Comparison of ENCODE assay signal across 14 mouse cellular contexts in the genomic region with DNA sequence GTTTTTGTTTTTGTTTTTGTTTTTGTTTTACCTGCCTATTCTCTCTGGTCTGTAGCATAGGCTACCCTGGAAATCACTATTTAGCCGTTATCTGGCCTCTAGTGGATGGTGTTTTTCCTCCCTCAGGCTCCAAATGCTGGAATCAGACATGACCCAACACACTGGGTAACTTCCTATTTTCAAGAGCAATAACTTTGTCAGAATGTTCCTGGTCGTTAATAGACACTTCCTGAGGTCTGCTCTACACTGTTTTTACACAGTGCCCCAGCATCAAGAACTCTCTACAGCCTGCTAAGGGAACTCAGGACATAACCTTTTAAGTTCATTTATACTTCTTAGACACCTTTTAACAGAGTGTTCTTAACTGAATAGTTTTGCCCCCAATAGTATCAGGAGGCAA.
DNase-seq lines count a peak whose midpoint lies in the region; ATAC-seq and TF ChIP-seq lines count a peak whose summit lies in the region.
"Had no signal": no experiment of that assay in that cellular context is flagged by ENCODE, and none has a peak within 500 bp of the region (broad histone marks: within the 10 kb centered on the region; RNA-seq: fewer than 3 reads in every experiment).

No protein-coding gene starts in this region.

- H3K4me3 ChIP-seq in kidney, embryonic 16.5 days (ENCODE audit: low read length), result no peak overlapping the region
- H3K4me3 ChIP-seq in embryonic facial prominence, embryonic 14.5 days (ENCODE audit: low read depth, low read length), result no peak overlapping the region
- H3K4me3 ChIP-seq in small intestine, adult 2 months (ENCODE audit: low read depth, low read length), result no peak overlapping the region
- H3K4me3 ChIP-seq: hindbrain, embryonic 10.5 days; layer of hippocampus, adult 2 months had no signal

- peaks cover 17% of the 10 kb centered on the region for H3K4me1 ChIP-seq in kidney, embryonic 16.5 days (ENCODE audit: insufficient read depth, low read length)
- H3K4me1 ChIP-seq in embryonic facial prominence, embryonic 14.5 days (ENCODE audit: control insufficient read depth, insufficient read depth, low read length), result peaks cover 25% of the 10 kb centered on the region
- no peaks in the 10 kb centered on the region; the same call in 1 of the 2 replicates for H3K4me1 ChIP-seq in small intestine, adult 2 months (ENCODE audit: control insufficient read depth, insufficient read depth, insufficient read length, low read length)

- DNase-seq in kidney, adult 9 months, result no peak
- DNase-seq in embryonic facial prominence, embryonic 14.5 days (ENCODE audit: low spot score), result no peak
- DNase-seq in thymus, adult 18-20 months, result no peak
- DNase-seq in right cerebral cortex, adult 2 months (ENCODE audit: low spot score in 2 of 2), result no peak
- DNase-seq: cerebellum, adult 9-10 months; gastrocnemius, postnatal 25 days; kidney, adult 11 months had no signal

- no peak for ATAC-seq in kidney, embryonic 16.5 days (ENCODE audit: low FRiP score, low TSS enrichment)
- ATAC-seq in common myeloid progenitor, adult 5-6 weeks (replicated peaks; ENCODE audit: low read depth, poor library complexity, severe bottlenecking), result peak; percentile 54; the same call in 1 of the 2 replicates
- no peak for ATAC-seq in embryonic facial prominence, embryonic 14.5 days (ENCODE audit: low read depth)

- TF ChIP-seq POLR2A in small intestine, adult 2 months (IDR thresholded peaks at IDR 0.05; ENCODE audit: low read depth, low read length), result no peak

- 51% methylated on average over 2 of the region's 2 CpGs for WGBS in kidney, embryonic 16.5 days
- WGBS in embryonic facial prominence, embryonic 14.5 days, result 57% methylated on average over 2 of the region's 2 CpGs
- WGBS in small intestine, adult 2 months, result 41% methylated on average over 2 of the region's 2 CpGs

- H3K9ac ChIP-seq in kidney, embryonic 16.5 days (replicated peaks; ENCODE audit: low read length), result no peak overlapping the region
- H3K9ac ChIP-seq in embryonic facial prominence, embryonic 14.5 days (ENCODE audit: low read depth, low read length), result no peak overlapping the region

- H3K27me3 ChIP-seq in kidney, embryonic 16.5 days (ENCODE audit: insufficient read depth, low read length), result no peaks in the 10 kb centered on the region
- no peaks in the 10 kb centered on the region for H3K27me3 ChIP-seq in embryonic facial prominence, embryonic 14.5 days (replicated peaks; ENCODE audit: control insufficient read depth, insufficient read depth, low read length)
- H3K27me3 ChIP-seq in small intestine, adult 2 months (ENCODE audit: control insufficient read depth, insufficient read depth, low read length), result no peaks in the 10 kb centered on the region

- no peaks in the 10 kb centered on the region for H3K36me3 ChIP-seq in kidney, embryonic 16.5 days (ENCODE audit: insufficient read depth, low read length)
- no peaks in the 10 kb centered on the region for H3K36me3 ChIP-seq in embryonic facial prominence, embryonic 14.5 days (ENCODE audit: control insufficient read depth, insufficient read depth, low read length)
- no peaks in the 10 kb centered on the region for H3K36me3 ChIP-seq in small intestine, adult 2 months (ENCODE audit: control insufficient read depth, insufficient read depth, low read length)
- H3K36me3 ChIP-seq: hindbrain, embryonic 10.5 days had no signal

- no peaks in the 10 kb centered on the region for H3K9me3 ChIP-seq in kidney, embryonic 16.5 days (ENCODE audit: low read length)
- no peaks in the 10 kb centered on the region for H3K9me3 ChIP-seq in embryonic facial prominence, embryonic 14.5 days (ENCODE audit: control insufficient read depth, low read length)
- H3K9me3 ChIP-seq: hindbrain, embryonic 10.5 days had no signal

- no peak overlapping the region for H3K4me2 ChIP-seq in kidney, embryonic 16.5 days (replicated peaks; ENCODE audit: low read depth, low read length)
- H3K4me2 ChIP-seq in embryonic facial prominence, embryonic 14.5 days (ENCODE audit: low read depth, low read length), result no peak overlapping the region
- H3K4me2 ChIP-seq: liver, embryonic 11.5 days; midbrain, embryonic 11.5 days had no signal

- H3K27ac ChIP-seq in kidney, embryonic 16.5 days (ENCODE audit: low read length), result peak overlapping the region; percentile 64; the same call in 1 of the 2 replicates
- H3K27ac ChIP-seq in embryonic facial prominence, embryonic 14.5 days (replicated peaks; ENCODE audit: low read depth, low read length), result peak overlapping the region; percentile 44; the same call in 1 of the 2 replicates
- peak overlapping the region; percentile 46; the same call in 1 of the 2 replicates for H3K27ac ChIP-seq in small intestine, adult 2 months (ENCODE audit: insufficient read depth, low read depth, low read length)
- H3K27ac ChIP-seq: layer of hippocampus, adult 2 months had no signal

- no peak for TF ChIP-seq CTCF in small intestine, adult 2 months (IDR thresholded peaks at IDR 0.05; ENCODE audit: extremely low read depth, insufficient read length, insufficient replicate concordance, low read depth, low read length)
